Mouse (Mus musculus): ENCODE results near the gene Utf1. TPM values are rescaled to one million over a fixed set of nuclear protein-coding genes. Genes with fewer than 3 reads are reported as not detected.

Gene Utf1
- 0.28 and 0.36 TPM in 2 replicates for polyA plus RNA-seq (2015; fragmentation: Nextera tagmentation; extraction: Ambion mirVana)

DNA sequence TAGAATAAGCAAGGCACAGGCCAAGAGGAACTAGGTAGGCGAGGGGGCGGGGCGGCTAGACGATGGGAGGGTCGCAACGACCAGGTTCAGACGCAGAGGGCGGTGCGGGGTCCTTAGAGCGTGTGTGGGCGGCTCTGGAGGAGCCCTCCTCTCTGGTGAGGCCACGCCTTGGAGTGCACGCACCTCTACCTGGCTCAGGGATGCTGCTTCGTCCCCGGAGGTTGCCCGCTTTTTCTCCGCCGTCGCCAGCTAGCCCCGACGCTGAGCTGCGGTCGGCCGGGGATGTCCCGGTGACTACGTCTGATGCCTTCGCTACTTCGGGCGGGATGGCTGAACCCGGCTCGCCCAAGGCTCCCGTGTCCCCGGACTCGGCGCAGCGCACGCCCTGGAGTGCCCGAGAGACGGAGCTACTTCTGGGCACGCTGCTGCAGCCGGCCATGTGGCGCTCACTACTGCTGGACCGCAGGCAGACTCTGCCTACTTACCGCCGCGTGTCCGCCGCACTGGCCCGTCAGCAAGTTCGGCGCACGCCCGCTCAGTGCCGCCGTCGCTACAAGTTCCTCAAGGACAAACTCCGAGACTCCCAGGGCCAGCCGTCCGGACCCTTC lies at the start of gene Utf1:
TSS of gene Utf1 (plus strand) at position 116 of the 608 bp plus-strand sequence.
- Histone ChIP-seq H3K4me3 (peak within 1 kb of the TSS; percentile 43), H3K9me3 (no peaks in the 10 kb centered on the region), H3K36me3 (no peaks in the 10 kb centered on the region), H3K9ac (peak within 1 kb of the TSS; percentile 54), H3K4me2 (peak within 1 kb of the TSS; percentile 64), H3K27me3 (peaks cover 92% of the 10 kb centered on the region), H3K4me1 (peaks cover 12% of the 10 kb centered on the region), H3K27ac (no peak within 1 kb of the TSS)
- WGBS, result under 1% methylated on average over 59 of the region's 59 CpGs
- ATAC-seq (ENCODE audit: insufficient number of reproducible peaks, insufficient read depth, low FRiP score, low TSS enrichment, low read depth), result peak; percentile 48; the same call in 1 of the 2 replicates

DNA sequence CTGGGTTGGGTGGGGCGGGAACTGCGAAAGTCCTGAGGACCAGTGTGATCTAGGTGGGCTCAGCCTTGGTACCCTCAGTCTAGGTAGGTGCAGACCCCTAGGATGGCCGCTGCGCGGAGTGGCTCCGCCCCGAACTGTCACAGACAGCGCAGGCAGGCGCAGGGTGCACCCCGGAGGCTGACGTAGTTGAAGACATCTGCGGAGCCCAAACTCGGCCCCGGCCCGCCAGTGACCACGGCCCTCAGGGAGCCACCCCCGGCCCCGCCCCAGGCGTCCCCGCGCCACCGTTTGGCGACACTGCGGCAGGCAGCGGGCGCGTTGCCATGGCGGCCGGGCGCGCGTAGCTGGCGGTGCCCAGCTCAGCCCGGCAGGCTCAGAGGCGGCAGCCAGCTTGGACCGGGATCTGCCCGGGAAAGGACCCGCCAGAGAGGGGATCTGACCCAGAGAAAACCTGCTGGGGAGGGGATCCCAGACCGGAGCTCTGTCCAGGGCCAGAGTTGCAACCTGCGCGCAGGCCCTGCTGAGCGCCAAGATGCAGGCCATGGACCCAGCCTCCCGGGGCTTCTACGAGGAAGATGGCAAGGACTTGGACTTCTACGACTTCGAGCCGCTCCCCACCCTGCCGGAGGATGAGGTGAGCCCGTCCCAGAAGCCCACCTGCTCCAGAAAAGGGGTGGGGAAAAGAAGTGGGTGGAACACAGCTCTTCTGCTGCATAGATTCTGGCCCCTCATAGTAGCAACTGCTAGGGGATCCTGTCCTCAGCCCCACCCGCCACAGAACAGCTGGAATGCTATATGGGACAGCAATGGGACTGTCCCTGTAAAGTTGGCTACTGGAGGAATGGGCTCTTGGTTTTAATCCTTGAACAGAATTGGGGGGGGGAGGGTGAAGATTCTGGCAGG lies 48.7 kb upstream of the Utf1 start, which contains the start of gene Kndc1:
TSS of gene Kndc1 (plus strand) at position 42 of the 903 bp plus-strand sequence.
- Histone ChIP-seq H3K36me3 (no peaks in the 10 kb centered on the region), H3K4me3 (peak within 1 kb of the TSS; percentile 51), H3K4me2 (peak within 1 kb of the TSS; percentile 95), H3K27me3 (peaks cover 81% of the 10 kb centered on the region), H3K9me3 (no peaks in the 10 kb centered on the region), H3K9ac (peak within 1 kb of the TSS; percentile 67), H3K4me1 (peaks cover 11% of the 10 kb centered on the region; the same call in 1 of the 2 replicates), H3K27ac (no peak within 1 kb of the TSS)
- under 1% methylated on average over 50 of the region's 50 CpGs for WGBS
- no peak for ATAC-seq (ENCODE audit: insufficient number of reproducible peaks, insufficient read depth, low FRiP score, low TSS enrichment, low read depth)

DNA sequence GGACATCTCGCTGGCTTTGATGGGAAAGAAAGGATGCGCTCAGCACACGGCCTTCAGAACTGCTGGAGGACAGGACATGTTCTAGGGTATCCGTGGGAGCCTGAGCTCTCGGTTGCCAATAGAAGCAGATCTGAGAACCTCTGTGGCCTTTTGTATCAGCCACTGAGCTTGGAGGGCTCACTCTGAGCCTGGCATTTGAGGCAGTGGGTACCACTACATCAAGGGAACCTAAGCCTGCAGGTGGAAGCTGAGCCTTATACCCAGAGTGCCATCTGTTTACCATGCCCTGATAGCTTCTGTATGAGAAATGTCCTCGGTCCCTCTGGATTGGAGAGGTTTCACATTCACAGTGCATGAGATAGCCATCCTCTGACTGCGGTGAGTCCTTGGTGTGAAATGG lies 47.3 kb upstream of the Utf1 start:
- Histone ChIP-seq H3K4me2 (no peak overlapping the region), H3K9ac (no peak overlapping the region), H3K9me3 (no peaks in the 10 kb centered on the region), H3K4me3 (no peak overlapping the region), H3K27me3 (peaks cover 77% of the 10 kb centered on the region), H3K4me1 (peaks cover 11% of the 10 kb centered on the region; the same call in 1 of the 2 replicates), H3K36me3 (no peaks in the 10 kb centered on the region), H3K27ac (no peak overlapping the region)
- WGBS, result 82% methylated on average over 7 of the region's 7 CpGs
- no peak for ATAC-seq (ENCODE audit: insufficient number of reproducible peaks, insufficient read depth, low FRiP score, low TSS enrichment, low read depth)

DNA sequence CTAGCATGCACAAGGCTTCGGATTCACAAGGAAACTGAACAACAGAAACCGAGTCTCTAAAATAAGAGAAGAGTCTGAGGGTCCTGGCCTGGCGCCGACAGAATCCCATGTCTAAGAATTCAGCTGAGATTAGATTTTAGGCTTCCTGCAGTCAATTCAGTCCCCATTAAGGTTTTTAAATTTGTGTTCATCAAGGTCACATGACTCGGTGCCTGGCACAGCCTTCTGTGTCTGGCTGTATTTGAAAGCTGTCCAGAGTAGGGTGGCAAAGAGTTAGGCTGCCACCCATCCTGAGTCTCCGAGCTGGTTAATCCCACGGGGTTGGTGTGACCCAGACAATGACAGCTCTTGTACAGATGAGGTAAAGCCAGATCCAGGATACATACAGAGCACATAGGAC lies 46.8 kb upstream of the Utf1 start:
- no peak for ATAC-seq (ENCODE audit: insufficient number of reproducible peaks, insufficient read depth, low FRiP score, low TSS enrichment, low read depth)
- Histone ChIP-seq H3K4me2 (no peak overlapping the region), H3K27ac (no peak overlapping the region), H3K4me1 (peaks cover 11% of the 10 kb centered on the region; the same call in 1 of the 2 replicates), H3K9me3 (no peaks in the 10 kb centered on the region), H3K27me3 (peaks cover 77% of the 10 kb centered on the region), H3K9ac (no peak overlapping the region), H3K36me3 (no peaks in the 10 kb centered on the region), H3K4me3 (no peak overlapping the region)
- WGBS, result 78% methylated on average over 7 of the region's 7 CpGs

DNA sequence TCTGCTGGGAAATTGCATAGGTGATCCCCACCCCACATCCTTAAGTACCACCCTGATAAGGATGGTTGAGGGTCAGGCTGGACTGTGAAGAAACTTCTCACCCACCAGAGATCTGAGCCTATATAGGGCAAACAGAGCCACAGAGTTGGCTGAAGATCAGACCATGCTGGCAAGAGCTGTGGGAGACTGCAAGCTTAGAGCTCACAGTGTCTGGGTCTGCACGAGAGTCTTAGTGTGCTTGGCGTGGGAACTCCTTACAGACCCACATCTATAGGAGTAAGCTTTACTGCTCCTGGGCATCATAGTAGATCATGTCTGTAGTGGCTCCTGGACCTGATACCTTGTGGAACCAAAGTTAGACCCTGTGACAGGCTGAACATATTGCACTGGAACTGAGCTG lies 45.0 kb upstream of the Utf1 start:
- H3K9ac ChIP-seq, result no peak overlapping the region
- H3K4me3 ChIP-seq, result no peak overlapping the region
- H3K4me2 ChIP-seq, result no peak overlapping the region
- H3K27me3 ChIP-seq, result peaks cover 68% of the 10 kb centered on the region
- 79% methylated on average over 2 of the region's 2 CpGs for WGBS
- no peaks in the 10 kb centered on the region for H3K36me3 ChIP-seq
- no peak for ATAC-seq (ENCODE audit: insufficient number of reproducible peaks, insufficient read depth, low FRiP score, low TSS enrichment, low read depth)
- H3K9me3 ChIP-seq, result no peaks in the 10 kb centered on the region
- H3K27ac ChIP-seq, result no peak overlapping the region
- H3K4me1 ChIP-seq, result peaks cover 11% of the 10 kb centered on the region; the same call in 1 of the 2 replicates

DNA sequence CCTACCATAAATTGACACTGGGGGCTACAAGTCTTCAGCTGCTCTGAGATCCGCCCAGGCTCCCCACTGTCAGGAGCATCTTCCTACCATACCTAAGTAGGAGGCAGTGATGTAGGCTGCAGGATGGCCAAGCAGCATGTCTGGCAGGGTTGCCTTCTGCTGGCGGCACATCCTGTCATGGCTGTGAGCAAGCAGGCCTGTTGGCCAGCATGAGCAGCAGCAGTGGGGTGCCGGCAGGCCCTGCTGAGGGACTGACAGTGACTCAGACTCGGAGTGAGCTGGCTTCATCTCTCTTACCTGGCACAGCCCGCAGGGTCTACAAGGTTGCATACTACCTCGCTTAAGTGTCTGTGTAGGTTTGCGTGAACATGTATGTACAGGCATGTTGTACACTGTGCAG lies 44.1 kb upstream of the Utf1 start:
- peaks cover 66% of the 10 kb centered on the region for H3K27me3 ChIP-seq
- ATAC-seq (ENCODE audit: insufficient number of reproducible peaks, insufficient read depth, low FRiP score, low TSS enrichment, low read depth), result no peak

DNA sequence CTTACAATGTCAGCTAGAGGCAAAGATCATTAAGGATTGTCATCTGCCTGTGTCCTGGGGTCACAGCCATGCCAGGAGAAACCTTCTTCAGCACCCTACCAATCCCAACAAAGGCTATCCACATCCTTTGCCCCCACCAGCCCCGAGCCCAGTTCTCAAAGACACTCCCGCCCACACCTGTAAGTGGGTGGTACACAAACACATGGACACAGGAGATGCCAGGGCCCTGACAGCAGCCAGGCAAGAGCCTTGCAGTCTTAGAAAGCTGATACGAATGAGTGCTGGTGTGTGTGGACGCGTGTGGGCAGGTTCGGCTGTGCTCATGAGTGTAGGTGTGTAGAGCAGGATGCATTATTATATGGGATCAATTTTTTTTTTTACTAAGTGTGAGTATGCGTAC lies 43.1 kb upstream of the Utf1 start:
- Histone ChIP-seq H3K27me3 (peaks cover 66% of the 10 kb centered on the region), H3K4me2 (no peak overlapping the region), H3K4me3 (no peak overlapping the region), H3K9me3 (no peaks in the 10 kb centered on the region), H3K27ac (no peak overlapping the region), H3K36me3 (no peaks in the 10 kb centered on the region), H3K4me1 (no peaks in the 10 kb centered on the region), H3K9ac (no peak overlapping the region)
- no peak for ATAC-seq (ENCODE audit: insufficient number of reproducible peaks, insufficient read depth, low FRiP score, low TSS enrichment, low read depth)
- WGBS, result 84% methylated on average over 7 of the region's 7 CpGs

More for the DNA sequence above, 44.1 kb upstream of the Utf1 start:
- 86% methylated on average over 7 of the region's 7 CpGs for WGBS
- no peaks in the 10 kb centered on the region for H3K9me3 ChIP-seq
- H3K4me3 ChIP-seq, result no peak overlapping the region
- H3K36me3 ChIP-seq, result no peaks in the 10 kb centered on the region
- no peak overlapping the region for H3K4me2 ChIP-seq
- H3K9ac ChIP-seq, result no peak overlapping the region
- H3K4me1 ChIP-seq, result peaks cover 9% of the 10 kb centered on the region; the same call in 1 of the 2 replicates
- no peak overlapping the region for H3K27ac ChIP-seq

DNA sequence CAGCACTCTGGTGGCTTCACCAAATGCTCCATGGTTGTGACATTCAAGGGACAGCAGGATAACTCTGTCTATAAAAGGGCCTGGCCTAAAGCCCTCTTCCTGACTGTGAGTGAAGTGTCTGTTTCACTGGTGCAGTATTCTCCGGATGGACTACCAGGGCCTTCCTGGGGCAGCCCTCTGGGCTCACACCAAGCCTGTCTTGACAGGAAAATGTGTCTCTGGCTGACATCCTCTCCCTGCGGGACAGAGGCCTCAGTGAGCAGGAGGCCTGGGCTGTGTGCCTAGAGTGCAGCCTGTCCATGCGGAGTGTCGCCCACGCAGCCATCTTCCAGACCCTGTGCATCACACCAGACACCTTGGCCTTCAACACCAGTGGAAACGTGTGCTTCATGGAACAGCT lies 42.7 kb upstream of the Utf1 start:
- H3K27ac ChIP-seq, result no peak overlapping the region
- peaks cover 4% of the 10 kb centered on the region; the same call in 1 of the 2 replicates for H3K4me1 ChIP-seq
- no peaks in the 10 kb centered on the region for H3K9me3 ChIP-seq
- no peak for ATAC-seq (ENCODE audit: insufficient number of reproducible peaks, insufficient read depth, low FRiP score, low TSS enrichment, low read depth)
- H3K9ac ChIP-seq, result no peak overlapping the region
- H3K4me3 ChIP-seq, result no peak overlapping the region
- peaks cover 66% of the 10 kb centered on the region for H3K27me3 ChIP-seq
- no peaks in the 10 kb centered on the region for H3K36me3 ChIP-seq
- H3K4me2 ChIP-seq, result no peak overlapping the region
- 79% methylated on average over 6 of the region's 6 CpGs for WGBS

DNA sequence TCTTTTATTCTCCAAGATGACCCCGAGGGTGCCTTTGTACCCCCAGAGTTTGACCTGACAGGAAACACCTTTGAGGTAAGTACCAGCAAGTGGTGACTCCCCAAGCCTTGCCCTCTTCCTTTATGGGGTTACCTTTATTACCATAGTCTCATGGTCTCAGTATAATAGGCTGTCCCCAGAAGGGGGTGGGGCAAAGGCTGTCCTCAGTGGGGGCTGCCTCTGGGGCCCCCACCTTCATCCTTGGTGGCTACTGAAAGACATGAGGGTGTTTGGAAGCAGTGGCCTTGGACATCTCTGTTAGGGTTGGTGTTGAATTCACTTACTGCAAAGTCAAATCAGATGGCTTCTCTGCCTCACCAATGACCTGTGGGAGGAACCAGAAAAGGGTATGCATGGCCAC lies 41.6 kb upstream of the Utf1 start:
- Histone ChIP-seq H3K27ac (no peak overlapping the region), H3K27me3 (peaks cover 57% of the 10 kb centered on the region), H3K9me3 (no peaks in the 10 kb centered on the region), H3K4me2 (no peak overlapping the region), H3K4me3 (no peak overlapping the region), H3K4me1 (peaks cover 5% of the 10 kb centered on the region; the same call in 1 of the 2 replicates), H3K9ac (no peak overlapping the region), H3K36me3 (no peaks in the 10 kb centered on the region)
- WGBS, result 34% methylated on average over 1 of the region's 1 CpGs
- no peak for ATAC-seq (ENCODE audit: insufficient number of reproducible peaks, insufficient read depth, low FRiP score, low TSS enrichment, low read depth)

DNA sequence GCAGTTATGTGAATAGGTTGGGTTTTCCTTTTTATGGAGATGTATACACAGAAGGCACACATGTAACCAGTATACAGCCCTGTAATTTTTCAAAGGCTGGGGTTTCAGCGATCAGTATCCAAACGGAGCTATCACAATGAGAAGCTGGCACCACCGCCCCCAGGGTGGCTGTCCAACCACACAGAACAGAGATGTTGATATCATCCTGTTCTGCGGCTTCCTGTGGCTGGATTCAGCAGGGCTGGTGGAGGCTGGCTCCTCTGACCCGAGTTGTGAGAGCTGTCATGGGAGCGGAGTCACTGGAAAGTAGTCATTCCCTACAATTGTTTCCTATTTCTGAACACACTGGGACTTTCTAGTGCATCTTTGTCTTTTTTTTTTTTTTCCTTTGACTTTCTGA lies 38.3 kb upstream of the Utf1 start:
- no peaks in the 10 kb centered on the region for H3K9me3 ChIP-seq
- H3K9ac ChIP-seq, result no peak overlapping the region
- no peak overlapping the region for H3K27ac ChIP-seq
- peaks cover 24% of the 10 kb centered on the region for H3K4me1 ChIP-seq
- H3K27me3 ChIP-seq, result peaks cover 32% of the 10 kb centered on the region; the same call in 1 of the 2 replicates
- no peak overlapping the region for H3K4me3 ChIP-seq
- WGBS, result 24% methylated on average over 6 of the region's 6 CpGs
- H3K4me2 ChIP-seq, result 0 out of 2 replicates have a peak overlapping the region, but pooled peaks have one; percentile 5
- no peak for ATAC-seq (ENCODE audit: insufficient number of reproducible peaks, insufficient read depth, low FRiP score, low TSS enrichment, low read depth)
- no peaks in the 10 kb centered on the region for H3K36me3 ChIP-seq

DNA sequence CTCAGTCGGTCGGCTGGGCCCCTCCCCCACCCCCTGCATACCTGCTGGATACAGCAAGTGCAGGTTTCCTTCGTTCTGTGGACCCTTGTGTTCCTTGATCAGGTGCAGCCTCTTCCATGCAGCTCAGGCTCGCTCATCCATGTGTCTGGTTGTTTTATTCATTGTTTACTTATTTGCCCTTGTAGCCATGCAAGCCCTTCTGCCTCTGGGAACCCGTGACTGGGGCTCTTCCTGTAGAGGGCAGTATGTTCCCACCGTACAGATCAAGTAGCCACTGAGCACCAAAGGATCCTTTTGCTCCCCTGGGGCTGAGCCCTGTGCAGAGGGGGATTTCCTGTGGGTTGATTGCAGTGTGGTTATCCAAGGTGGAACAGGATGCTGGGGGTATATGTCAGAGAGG lies 37.9 kb upstream of the Utf1 start:
- ATAC-seq (ENCODE audit: insufficient number of reproducible peaks, insufficient read depth, low FRiP score, low TSS enrichment, low read depth), result no peak
- Histone ChIP-seq H3K36me3 (no peaks in the 10 kb centered on the region), H3K9me3 (no peaks in the 10 kb centered on the region), H3K27ac (no peak overlapping the region), H3K27me3 (peaks cover 32% of the 10 kb centered on the region; the same call in 1 of the 2 replicates), H3K9ac (no peak overlapping the region), H3K4me3 (no peak overlapping the region), H3K4me1 (peaks cover 24% of the 10 kb centered on the region), H3K4me2 (peak overlapping the region; percentile 5; the same call in 1 of the 2 replicates)
- 6% methylated on average over 6 of the region's 6 CpGs for WGBS

Data from embryonic facial prominence, embryonic 13.5 days (tissue).